Mouse (Mus musculus) heart, adult 8-10 months (tissue): ENCODE data around the gene Lcat. TPM values are rescaled to one million over a fixed set of nuclear protein-coding genes. Genes with fewer than 3 reads are reported as not detected.

Experiments
- DNase-seq: peaks from one replicate; pipeline ENCODE4 v3.0.0; 2022; ENCODE audit warnings: low spot score
- microRNA-seq: library from miRNA; unstranded; fragments of <30 nt; microRNA quantifications from one replicate; pipeline ENCODE4 v1.2.0, GENCODE M21; 2022
- total RNA-seq, 4 experiments: library from RNA; stranded (reverse); gene quantifications; 2 replicates each; pipeline ENCODE4 v1.2.4; 2022

Lcat gene
- total RNA-seq, 4 experiments from 2014 or later: 0.34 to 1.7 (median 0.57) TPM

- DNase-seq: no peak
Observed at GRCm38 (mm10) chr8:105889756-105890465, 53.3 kb downstream of the Lcat start.

Small RNA genes lying within 50 kb of the gene (microRNA-seq; reads per million reads assigned to microRNA genes)
- not detected for gene Mir7074

Other genes starting within 250 kb of the Lcat start
- 10 to 100 TPM; 10.2 to 11.5 (median 10.5) TPM for gene Acd, start 242.3 kb downstream of the Lcat start, total RNA-seq
- 1 to 10 TPM; 5.9 to 8.1 (median 7.0) TPM for gene Pard6a, start 242.2 kb downstream of the Lcat start, total RNA-seq
- not detected for gene 4933405L10Rik, start 235.7 kb downstream of the Lcat start, total RNA-seq
- gene Enkd1, start 235.2 kb downstream of the Lcat start, total RNA-seq: 1 to 10 TPM; 1.2 to 2.7 (median 2.3) TPM
- gene Gfod2, start 184.7 kb downstream of the Lcat start, total RNA-seq: 1 to 10 TPM; 2.8 to 3.9 (median 3.5) TPM
- gene Ranbp10, start 116.0 kb downstream of the Lcat start, total RNA-seq: 10 to 100 TPM; 17.4 to 20.0 (median 18.7) TPM
- not detected for gene Tsnaxip1, start 115.7 kb downstream of the Lcat start, total RNA-seq
- gene Cenpt, start 90.1 kb downstream of the Lcat start, total RNA-seq: 1 to 10 TPM; 2.0 to 2.6 (median 2.5) TPM
- gene Thap11, start 88.2 kb downstream of the Lcat start, total RNA-seq: 10 to 100 TPM; 26.4 to 30.7 (median 28.0) TPM
- gene Nutf2, start 82.8 kb downstream of the Lcat start, total RNA-seq: 10 to 100 TPM; 16.4 to 44.3 (median 30.6) TPM
- 10 to 100 TPM; 23.6 to 25.6 (median 24.2) TPM for gene Edc4, start 62.5 kb downstream of the Lcat start, total RNA-seq
- gene Nrn1l, start 49.8 kb downstream of the Lcat start, total RNA-seq: 1 to 10 TPM in 1 of 4 experiments, under 1 TPM in 3; 0.49 to 1.1 (median 0.85) TPM
- 10 to 100 TPM; 15.6 to 19.2 (median 18.1) TPM for gene Pskh1, start 42.9 kb downstream of the Lcat start, total RNA-seq
- gene Ctrl, start 9.5 kb downstream of the Lcat start, total RNA-seq: under 1 TPM in 1 of 4 experiments, not detected in 3; 0.44 TPM
- 10 to 100 TPM; 54.6 to 72.9 (median 62.2) TPM for gene Psmb10, start 4.9 kb downstream of the Lcat start, total RNA-seq
- gene Slc12a4, start 22.7 kb upstream of the Lcat start, total RNA-seq: 10 to 100 TPM; 39.9 to 50.4 (median 43.5) TPM
- gene Dpep3, start 36.0 kb upstream of the Lcat start, total RNA-seq: not detected
- gene Dus2, start 48.0 kb upstream of the Lcat start, total RNA-seq: 10 to 100 TPM in 1 of 4 experiments, 1 to 10 TPM in 3; 8.5 to 10.9 (median 8.7) TPM
- not detected for gene Dpep2nb, start 62.6 kb upstream of the Lcat start, total RNA-seq
- gene Ddx28, start 68.5 kb upstream of the Lcat start, total RNA-seq: 10 to 100 TPM; 11.0 to 12.4 (median 11.2) TPM
- 10 to 100 TPM; 14.1 to 19.5 (median 18.0) TPM for gene Nfatc3, start 115.5 kb upstream of the Lcat start, total RNA-seq
- gene Esrp2, start 193.6 kb upstream of the Lcat start, total RNA-seq: under 1 TPM; 0.23 to 0.81 (median 0.42) TPM
- gene Pla2g15, start 207.0 kb upstream of the Lcat start, total RNA-seq: 10 to 100 TPM in 1 of 4 experiments, 1 to 10 TPM in 3; 7.7 to 10.0 (median 9.4) TPM
- 10 to 100 TPM in 1 of 4 experiments, 1 to 10 TPM in 3; 6.9 to 10.8 (median 9.6) TPM for gene Slc7a6, start 225.5 kb upstream of the Lcat start, total RNA-seq